Mouse (Mus musculus) left cerebral cortex, adult 8-10 months (tissue): ENCODE measurements at regions not wholly inside any gene's neighbourhood (a gene's known extent, or its start where the extent isn't known, plus 50 kb on each side); places are given as distances from the start of the nearest gene placed in this dataset.
"Not testable (repeated sequence)": the region's sequence is repeated elsewhere in the genome, so short reads cannot be mapped to it uniquely, and the experiment has no call there.

Experiments
- DNase-seq, 2 experiments: peaks; one replicate each; pipeline ENCODE4 v3.0.0; 2022; ENCODE audit warnings: low spot score in 2 of 2

DNA sequence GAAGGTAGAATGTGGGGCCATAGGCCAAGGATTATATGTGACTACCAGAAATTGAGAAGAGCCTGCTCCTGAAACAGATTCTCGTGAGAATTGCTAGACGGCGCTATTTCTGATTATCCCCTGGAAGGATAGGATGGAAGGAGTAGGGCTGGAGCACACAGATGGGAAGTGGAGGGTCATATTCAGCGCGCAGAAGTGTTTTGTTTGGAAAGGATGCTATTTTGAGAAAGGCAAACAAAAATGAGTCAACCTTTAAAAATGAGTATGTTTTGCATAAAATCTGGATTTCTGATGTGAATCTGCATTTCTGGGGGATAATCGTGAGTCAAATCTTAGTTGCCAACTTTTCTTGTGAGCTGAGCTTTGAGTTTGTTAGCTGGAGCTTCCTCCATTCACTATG is 58.1 kb upstream of the Fshb start:
- DNase-seq: peak in 1 of 2 experiments; percentile 9

DNA sequence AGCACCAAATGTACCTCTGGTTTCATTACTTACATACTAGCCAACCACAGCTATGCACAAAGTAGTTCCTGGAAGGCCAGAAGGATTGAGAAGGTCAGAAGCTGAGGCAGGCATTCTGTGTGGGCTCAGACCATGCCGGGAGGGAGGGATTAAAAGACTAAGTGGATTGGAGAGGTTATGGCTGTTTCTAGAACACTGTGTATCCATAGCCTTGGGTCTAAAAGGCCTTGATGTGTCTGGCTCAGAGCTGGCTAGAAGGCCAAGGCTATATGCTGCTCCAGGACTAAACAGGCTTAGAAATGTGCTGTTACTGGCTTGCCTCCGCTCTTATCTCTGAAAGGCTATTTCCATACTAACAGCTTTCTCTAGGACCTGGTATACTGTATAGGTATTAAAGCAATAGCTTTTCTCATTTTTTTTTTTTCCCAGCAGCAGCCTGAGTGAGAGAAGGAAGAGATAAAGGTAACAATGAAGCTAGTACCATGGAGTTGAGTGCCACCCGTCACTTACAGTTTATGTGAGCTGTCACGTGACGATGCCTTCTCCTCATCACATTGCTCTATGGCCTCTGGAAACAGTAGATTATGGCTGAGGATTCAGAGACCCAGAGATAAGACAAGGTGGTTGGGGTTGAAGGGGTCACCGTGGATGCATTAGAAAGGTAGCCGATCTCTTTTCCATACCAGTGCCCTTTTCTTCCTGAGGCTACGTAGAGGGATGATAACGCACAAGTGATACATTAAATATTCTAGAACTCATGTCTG is 59.4 kb upstream of the Fshb start:
- no peak for DNase-seq

DNA sequence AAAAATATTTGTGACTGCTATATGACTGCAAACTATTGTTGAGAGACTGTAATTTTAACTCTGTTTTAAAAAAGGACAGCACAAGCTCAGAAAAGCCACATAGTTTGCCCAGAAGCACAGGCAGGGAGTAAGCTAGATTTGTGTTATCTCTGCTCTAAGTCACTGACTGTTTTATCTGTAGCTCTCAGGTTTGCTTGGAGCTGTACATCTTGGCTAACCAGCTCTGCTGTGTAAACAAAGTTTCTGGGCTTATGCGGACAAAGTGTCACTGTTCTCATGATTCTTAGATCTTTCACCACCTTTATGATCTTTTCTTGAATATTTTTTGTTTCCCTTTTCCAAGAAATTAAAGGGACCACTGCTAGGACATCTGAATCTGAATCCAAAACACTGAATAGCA is 60.2 kb upstream of the Fshb start:
- DNase-seq: no peak

DNA sequence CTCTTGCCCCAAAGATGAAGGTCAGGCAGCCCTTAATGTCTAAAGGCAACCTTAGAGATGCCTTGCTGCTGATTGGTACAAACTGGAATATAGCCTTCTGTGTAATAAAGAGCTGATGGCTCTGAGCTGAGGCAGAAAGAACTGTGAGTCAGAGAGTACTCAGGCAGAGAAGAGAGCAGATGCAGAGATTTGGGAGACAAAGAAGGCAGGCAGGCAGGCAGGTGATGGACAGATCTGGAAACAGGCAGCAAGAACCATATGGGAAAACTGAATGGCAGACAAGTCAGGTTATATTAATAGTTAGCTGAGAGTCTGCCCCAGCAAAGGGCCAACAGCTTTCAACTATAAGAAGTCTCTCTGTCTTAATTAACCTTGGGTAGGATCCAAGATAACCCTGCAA is 73.7 kb upstream of the Fshb start:
- DNase-seq: no peak

DNA sequence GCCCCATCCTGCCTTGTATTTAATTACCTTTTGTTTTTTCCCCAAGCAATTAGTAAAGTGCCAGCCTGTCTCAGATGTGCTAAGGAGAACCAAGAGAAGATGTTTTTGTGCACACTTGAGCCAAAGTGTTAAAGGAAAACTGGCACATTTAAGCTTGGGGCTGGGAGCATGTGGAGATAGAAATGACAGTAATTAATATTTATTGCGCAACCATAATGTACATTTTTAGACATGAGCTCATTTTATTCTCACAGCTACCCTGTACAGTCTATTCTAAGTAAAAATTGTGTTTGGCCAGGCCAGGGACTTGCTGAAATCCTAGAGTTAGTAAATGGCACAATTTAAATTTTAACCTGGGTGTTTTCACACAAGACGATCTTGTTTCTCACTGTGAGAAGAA is 89.9 kb upstream of the Fshb start:
- no peak for DNase-seq

DNA sequence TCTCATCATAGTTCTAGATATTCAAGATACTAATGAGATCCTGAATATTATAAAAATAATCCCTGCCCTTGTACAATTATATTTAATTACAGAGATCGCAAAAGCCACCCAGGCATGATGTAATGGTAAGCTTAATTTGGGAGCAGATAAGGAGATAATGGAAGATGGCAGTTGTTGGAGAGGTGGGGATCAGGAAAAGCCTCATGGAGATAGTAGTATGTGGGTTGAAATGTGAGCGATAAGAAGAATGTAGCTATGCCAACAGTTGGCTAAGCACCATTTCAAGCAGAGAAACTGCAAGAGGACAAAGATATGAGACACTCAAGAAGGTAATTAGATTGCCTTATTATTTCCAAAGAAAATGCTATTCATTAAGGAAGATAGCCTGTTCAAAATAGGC is 90.4 kb upstream of the Fshb start:
- no peak for DNase-seq

DNA sequence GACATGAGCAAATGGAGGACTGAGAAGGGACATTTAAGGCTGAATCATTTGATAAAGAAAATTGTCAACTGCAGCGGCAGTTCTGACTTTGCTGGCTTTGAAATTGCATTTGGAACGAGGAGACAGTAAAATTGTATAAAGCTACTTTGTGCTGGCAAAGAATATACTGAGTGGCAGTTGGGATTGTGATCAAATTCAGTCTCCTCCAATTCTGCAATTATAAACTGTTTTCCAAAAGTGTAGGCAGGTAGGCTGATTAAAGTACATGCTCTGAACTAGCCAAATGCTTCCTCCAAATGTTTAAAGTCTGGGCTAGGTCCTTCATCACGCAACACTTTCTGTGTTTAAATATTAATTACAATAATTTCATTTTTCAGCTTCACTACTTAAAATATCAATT is 90.9 kb upstream of the Fshb start:
- DNase-seq: no peak

DNA sequence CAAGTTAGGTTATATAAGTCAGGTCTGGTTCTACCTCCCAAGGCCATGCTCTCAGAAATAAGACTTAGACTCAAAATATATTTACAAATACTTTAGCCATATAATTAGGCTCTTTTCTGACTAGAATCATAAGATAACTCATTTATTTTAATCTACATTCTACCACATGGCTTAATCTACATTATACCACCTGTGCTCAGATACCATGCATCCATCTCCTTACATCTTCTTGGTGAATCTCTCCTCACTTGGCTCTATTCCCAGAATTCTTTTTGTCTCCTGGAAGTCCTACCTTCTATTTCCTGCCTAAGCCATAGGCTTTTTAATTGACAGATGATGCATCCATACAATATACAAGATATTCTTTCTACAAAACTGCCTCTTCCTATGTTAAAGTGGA is 92.4 kb upstream of the Fshb start:
- DNase-seq: no peak

DNA sequence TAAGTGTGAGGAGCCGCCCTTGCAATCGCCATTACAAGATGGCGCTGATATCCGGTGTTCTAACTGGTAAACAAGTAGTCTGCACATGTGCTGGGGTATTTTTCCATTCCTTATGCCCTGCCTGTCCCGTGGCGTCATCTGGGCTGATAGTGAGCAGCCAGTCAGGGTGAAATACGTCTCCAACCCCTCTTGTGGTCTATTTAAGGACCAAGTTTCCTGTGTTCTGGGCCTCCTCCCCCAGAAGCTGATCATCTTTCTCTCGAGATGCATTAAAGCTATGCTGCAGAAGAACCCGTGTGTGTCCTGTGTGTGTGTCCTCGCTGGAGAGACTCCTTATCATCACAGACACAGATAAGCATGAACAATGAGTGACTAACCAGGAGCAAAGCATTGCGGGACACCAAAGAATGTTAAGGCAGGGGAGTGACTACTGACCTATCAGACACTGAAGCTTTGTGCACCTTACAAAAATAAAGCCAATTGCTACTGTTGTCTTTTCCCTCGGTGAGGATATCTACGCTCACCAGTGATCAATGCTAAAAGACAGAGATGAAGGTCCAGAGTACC is 99.5 kb upstream of the Fshb start:
- DNase-seq: not testable (repeated sequence)

DNA sequence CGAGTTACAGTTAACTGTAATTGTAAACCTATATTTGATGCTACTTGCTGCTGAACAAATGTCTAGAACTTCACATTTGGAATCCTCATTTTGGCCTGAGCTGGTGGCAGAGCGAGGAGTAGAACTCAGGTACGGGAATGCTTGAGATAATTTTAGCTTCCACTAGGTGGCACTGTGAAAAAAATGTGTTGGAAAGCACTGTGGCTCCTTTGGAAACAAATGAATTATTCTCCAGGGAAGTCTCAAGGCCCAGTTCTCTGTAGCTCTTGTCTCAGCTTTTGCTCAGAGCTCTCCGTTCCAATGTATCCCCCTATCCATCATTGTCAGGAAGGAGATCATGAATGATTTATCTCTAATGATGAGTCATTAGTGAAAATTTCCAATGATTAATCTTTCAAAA is 114.7 kb upstream of the Kcna4 start:
- no peak for DNase-seq

DNA sequence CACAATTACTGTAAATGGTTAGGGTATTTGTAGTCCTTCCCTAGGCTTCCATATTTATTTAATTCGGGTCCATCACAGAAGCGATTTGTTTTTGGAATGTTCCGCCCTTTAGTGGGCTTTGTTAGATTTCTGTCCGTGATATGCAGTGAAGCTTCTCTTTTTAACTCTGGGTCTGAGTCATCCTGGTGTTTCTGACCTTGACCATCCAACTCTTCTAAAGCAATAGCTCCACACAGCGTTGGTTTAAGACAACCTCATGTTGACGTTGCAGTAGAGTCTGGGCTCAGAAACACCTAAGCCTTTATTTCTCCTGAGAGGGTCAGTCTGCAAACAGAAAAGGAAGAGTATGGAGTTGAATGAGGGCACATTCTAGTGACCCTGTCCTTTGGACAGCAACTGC is 107.4 kb upstream of the Kcna4 start:
- DNase-seq: no peak

DNA sequence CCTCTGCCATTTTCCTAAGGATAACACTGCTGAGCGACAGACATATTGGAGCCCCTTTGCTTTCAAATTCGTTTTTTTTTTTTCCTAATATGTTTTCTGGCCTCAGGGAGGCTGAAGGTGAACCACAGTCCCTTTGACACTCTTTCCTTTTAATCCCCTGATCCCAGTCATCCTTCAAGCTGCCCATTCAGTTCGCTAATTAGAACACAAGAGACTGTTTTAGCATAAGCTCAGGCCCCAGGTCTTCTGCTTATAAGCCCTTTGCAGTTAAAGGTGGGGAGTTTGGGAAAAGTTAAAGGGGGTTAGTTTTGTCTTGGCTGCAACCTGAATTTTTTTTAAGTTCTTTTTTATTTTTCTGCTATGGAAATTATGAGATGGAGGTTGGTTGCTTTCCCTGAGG is 105.6 kb upstream of the Kcna4 start:
- DNase-seq: no peak

DNA sequence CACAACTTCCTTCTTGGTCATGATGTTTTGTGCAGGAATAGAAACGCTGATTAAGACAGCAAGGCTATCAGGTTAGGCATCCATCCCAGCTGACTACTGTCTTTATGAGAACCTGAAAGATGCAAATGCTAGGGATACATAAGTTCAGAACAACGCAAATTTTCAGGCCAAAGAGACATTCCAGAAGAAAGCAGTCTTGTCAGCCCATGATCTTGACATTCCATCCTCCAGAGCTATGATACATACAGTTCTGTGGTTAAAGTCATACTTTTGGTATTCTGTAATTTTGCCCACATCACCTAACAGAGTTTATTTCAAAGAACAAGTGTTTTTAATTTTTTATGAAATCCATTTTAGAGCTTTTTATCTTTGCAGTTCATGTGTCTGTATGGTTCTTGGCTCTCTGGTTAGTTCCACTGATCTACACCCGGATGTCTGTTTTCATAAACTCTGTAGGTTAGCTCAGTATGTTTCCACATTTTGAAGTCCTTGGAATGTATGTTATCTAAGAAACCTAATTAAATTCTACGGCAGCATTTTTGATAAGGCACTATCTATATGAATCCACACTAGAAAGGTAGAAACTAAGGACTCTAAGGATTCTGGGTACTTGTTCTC is 88.5 kb upstream of the Kcna4 start:
- no peak for DNase-seq

DNA sequence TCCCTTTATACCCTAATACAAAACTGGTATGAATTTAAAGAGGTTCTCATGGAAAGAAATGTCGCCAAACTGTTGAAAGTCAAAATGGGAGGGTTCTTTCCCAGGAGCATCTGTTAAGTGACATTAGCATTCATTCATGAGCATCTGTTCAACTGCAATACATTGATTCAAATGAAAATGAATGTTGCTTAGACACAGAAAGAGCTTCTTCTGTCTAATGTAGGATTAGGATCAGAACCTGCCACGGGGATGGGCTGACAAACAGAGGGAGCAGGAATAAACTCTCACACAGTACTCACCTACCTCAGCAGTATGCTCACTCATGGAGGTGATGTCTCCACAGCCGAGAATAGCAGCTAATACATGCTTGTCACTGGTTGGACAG is 88.0 kb upstream of the Kcna4 start:
- no peak for DNase-seq

DNA sequence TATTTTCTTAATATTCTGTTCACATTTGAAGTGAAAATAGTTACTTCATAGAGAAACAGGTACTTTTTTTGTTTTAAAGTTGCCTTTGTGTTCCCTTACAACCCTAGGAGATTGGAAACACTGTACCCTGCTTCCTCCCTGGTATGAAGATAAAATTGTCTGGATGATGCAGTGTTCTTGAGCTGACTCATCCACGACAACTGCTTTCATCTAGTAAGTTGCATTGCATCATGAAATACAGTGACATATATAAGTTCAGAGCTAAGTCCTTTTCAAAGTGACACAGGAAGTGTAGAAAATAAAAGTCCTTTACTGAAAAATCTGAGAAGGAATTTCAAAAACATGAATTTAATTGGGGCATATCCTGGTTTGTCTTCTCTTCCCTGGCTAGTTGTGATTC is 68.9 kb upstream of the Kcna4 start:
- no peak for DNase-seq

DNA sequence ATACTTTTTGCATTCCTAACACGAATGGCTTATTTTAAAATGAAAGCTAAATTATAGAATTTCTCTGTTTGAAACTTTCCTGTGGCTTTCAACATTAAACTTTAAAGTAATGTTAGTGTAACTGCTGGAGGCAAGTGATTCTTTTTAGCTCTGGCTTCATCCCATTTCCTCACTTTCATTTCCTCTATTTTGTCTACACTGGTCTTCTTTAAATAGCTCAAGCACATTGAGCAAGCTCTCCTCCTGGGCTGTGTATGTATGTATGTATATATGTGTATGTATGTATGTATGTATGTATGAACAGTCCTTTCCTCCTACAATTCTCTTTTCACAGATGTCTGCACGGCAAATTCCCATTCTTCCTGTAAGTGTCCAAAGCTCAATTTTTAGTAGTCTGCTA is 65.8 kb upstream of the Kcna4 start:
- DNase-seq: no peak

DNA sequence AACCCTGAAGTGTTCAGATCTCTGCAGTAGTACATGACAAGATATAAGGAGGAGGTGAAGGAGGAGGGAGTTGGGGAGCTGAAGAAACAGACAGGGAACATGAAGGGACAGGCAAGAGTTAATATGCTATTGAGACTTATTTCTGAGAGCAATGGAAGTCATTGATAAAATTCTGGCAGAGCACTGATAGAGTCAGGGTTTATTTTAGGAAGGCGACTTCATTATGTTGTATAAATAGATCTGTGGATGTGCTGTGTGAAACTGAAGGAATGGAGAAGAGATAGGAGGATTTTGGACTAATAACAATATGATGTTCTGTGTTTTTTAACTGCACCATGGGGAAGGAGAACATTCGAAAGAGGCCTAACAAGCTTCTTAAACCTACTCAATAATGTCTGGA is 63.0 kb upstream of the Kcna4 start:
- DNase-seq: no peak

DNA sequence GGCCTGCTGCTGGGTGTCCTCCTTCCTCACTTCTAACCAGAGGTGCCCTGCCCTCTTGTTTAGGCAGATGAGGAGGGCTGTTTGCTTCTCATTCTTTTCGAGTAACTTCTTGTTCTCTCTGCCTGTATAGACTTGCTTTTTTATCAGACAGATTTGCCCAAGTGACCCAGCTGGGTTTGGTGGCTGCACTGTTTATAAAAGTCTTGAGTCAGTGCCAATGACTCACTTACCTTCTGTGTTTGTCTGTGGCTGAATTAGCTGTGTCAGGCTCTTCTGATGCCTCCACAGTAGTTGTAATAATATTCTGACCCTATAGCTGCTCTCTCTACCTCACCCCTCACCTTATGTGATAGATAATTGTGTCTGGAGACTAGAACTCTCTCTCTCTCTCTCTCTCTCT is 62.2 kb upstream of the Kcna4 start:
- no peak for DNase-seq

DNA sequence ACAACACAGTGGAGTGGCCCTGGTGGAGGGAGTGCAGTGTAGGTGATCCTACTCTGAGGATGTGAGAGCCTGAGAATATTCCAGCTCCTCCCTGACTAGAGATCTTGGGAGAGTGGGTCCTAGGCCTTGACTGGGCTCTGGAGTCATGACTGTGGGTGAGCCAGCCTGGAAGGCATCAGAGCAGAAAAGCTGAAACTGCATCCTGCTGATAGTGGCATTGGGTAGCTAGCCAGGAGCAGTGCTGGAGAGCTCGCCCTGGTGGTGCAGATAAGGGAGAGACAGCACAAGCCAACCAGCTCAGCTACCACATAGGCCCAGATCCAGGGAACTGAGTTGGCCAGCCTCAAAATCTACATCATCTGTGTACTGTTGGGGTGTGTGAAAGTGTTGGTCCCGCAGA is 58.8 kb upstream of the Kcna4 start:
- DNase-seq: no peak

DNA sequence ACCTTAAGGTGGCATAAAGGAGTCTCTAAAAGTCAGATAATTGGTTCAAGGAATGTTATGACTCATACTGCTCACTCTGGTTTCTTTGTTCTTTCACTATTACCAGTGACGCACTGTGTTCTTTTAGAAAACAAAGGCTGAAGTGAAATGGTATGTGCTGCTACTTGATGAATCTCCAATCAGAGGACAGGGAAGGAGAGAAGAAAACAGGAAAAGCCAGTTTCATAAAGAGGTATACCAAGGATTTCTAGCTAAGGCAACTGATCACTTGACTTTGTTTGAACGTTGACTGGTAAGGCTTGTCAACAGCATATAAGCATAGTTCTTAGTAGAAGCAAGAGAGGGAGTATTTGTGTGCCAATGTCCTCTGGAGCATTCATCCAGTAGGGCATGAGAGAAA is 57.6 kb upstream of the Kcna4 start:
- no peak for DNase-seq
